Mouse (Mus musculus): ENCODE measurements around the gene Mt4.

DNA sequence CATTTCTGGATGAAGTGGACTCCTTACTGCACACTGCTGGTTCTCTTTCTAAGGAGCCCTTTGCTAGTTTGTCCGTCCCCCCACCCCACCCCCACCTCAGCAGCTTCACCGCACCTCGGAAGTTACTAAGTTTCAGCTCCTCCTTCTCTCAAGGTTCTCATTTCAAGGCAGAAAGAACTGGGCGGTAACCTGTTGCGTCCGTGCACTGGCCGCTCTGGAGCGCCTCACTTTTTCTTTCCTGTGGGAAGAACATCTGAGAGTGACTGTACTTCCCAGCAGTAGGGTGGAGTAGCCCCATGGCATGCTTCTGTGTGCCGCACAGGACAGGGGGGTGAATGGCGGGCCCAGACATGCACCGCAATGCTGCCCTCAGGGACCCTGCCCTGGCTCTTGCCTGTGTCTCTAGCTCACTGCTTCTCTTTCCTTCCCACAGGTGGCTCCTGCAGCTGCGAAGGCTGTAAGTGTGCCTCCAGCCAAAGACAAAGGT, 47.4 kb downstream of the Mt4 start:
- TF ChIP-seq POLR2A (IDR thresholded peaks at IDR 0.05; ENCODE audit: low read depth, low read length), result no peak
- no peak for TF ChIP-seq CTCF (IDR thresholded peaks at IDR 0.05; ENCODE audit: extremely low read depth, insufficient read length, insufficient replicate concordance, low read depth, low read length)

Data from small intestine, adult 2 months (tissue).